Mouse (Mus musculus) left cerebral cortex, postnatal 14 days (tissue): ENCODE data around the gene Gm42421. TPM values are rescaled to one million over a fixed set of nuclear protein-coding genes. Genes with fewer than 3 reads are reported as not detected.
A peak's percentile ranks its signal among the peaks of the same experiment; 100 is the strongest.

Experiments used
- DNase-seq, 2 experiments: peaks; one replicate each; pipeline ENCODE4 v3.0.0; 2021 to 2022; ENCODE audit warnings: low spot score in 2 of 2, mixed read lengths in 1 of 2
- intact Hi-C: fragments of 180-260 bp; cut with DNase I; formaldehyde crosslinking; loops from one replicate; pipeline ENCODE4 v1.15.1; 2025
- total RNA-seq, 2 experiments: library from RNA; stranded (reverse); gene quantifications; 2 replicates each; pipeline ENCODE4 v1.2.3; 2021

The Gm42421 gene
- total RNA-seq, 2 experiments from 2014 or later = 0.90 to 2.7 TPM

DNA sequence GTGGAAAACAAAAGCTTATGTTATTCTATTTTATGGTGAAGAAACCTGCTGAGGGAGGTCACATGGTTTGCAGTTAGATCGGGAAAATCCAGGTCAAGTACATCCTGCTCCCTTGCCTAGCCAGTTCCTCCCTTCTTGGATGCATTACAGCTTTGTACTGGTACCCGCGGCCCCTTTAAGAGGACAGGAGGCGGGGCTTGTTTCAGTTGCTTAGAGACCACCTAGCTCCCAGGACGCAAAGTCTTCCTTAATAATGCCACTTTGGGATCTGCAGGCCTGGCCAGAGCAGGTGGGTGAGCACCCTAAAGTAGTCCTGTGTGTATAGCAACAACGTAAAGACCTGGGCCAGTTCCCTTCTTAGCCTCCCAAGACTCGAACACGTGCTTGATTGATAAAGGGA is 4.9 kb downstream of the Gm42421 start, which contains the start of gene Rsph10b:
Rsph10b (plus strand) TSS at position 205 of the 400 bp plus-strand sequence.
- intact Hi-C loops = no loop called here

DNA sequence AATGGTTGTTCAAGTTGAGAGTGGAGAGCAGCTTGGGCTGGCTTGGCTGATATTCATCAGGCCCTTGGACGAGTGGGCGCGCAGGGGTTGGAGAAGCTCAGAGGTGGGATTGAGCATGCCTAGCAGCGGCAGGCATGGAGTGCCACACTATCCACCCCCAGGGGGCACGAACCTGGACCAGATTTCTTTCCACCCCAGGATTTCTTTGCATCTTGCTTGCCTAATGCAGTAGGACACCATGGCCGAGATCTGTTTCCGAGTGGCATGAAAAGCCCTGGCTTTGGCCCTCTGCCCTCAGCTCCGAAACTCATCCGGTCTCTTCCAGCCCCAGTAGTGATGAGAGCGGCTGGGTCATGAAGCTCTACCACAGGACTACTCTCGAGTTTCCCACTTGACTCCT is 5.4 kb downstream of the Gm42421 start:
- no peak for DNase-seq
- intact Hi-C loops = no loop called here

More for the DNA sequence above, 4.9 kb downstream of the Gm42421 start, which contains the start of gene Rsph10b:
- no peak for DNase-seq

DNA sequence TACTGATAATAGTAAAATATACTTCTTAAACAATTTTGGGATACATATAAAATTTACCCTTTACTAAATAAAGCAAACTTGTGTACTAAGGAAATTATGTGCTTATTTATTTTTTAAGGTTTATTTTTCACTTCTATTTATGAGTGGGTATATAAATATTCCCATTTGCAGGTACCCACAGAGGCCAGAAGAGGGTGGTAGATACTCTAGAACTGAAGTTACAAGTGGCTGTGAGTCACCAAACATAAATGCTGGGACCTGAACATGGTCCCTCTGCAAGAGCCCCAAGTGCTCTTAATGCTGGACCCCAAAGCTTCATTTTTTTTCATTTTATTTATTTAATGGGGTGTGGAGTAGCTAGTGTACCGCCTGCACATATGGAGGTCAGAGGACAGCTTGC is 5.9 kb downstream of the Gm42421 start:
- DNase-seq = no peak
- intact Hi-C loops = no loop called here

DNA sequence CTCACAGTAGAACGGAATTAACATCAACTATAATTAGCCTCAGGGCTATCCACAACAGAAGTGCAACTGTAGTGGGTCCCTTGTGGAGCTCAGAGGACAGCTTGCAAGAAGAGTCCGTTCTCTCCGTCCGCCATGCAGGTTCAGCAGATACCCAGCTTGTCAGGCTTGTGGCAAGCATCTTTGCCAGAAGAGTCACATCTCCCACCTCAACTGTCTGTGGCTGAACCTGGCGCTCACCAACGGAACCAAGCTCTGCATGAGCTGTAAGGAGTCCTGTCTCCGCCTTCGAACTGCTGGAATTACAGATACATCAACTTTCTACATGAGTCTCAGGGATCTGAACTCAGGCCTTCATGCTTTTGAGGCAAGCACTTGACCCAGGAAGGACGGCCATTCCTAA is 8.2 kb downstream of the Gm42421 start:
- no peak for DNase-seq
- intact Hi-C loops = no loop called here

DNA sequence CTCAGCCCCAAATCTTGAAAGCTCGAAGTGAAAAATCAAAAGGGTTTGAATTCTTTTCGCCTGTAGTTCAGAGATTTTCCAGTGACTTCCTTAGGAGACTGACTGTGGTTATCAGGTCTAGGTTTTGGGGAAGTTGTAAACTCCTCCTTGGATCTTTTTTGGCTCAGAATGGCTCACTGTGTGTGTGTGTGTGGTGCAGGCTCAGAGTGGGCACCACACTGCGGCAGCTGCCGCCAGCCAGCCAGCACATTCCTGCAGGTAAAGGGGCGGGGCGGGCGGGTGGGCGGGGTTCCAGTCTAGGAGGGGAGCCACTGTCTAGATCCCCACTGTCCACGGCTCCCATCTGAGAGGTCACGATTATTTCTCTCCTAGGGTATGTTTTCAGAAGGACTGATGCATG is 13.6 kb downstream of the Gm42421 start:
- intact Hi-C loops = loop anchor here (5.0 kb wide), 2 partner anchors 36 to 136 kb away; no protein-coding TSS in a partner anchor
- DNase-seq = peak in 1 of 2 experiments; percentile 37

DNA sequence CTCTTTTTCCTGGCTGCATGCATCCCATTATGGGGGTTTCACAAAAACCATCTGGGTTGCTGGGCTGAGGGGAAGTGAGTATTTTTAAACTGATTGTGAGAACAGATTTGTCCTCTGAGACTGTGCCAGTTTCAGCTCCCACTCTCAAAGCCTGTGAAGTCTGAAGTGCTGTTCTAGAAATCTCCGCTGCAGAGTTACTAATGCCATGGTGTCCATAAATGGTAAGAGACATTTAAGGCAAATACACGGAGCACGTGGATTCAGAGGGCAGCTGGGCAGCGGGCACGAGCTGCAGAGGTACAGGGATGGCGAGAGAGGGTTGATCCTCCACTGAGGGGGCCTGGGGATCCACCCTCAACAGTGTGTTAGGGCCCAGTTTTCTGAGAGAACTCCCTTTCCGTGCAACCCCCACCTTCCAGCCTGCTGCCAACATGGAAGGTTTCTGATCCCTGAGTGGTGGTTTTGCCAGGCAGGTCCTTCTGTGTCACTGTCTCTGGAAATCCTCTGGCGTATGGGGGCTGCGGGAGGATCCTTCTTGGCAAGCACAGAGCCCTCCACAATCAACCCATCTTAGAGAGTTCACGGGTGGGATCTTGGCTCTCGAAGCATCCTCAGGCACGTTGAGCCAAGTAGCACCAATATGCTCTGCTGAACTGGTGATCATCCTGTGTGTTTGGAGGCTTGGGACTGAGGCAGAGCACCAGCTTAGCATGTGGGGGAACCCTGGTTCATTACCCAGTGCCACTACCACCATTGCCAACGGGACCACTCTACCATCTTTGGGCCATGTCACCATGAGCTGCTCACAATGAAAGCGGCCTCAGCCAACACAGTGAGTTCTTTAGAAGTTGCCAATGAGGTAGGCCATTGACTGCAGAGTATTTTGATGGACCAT is 15.5 kb downstream of the Gm42421 start:
- peak; percentile 81 to 94 for DNase-seq
- intact Hi-C loops = loop anchor here (5.0 kb wide), 2 partner anchors 34 to 134 kb away; no protein-coding TSS in a partner anchor

DNA sequence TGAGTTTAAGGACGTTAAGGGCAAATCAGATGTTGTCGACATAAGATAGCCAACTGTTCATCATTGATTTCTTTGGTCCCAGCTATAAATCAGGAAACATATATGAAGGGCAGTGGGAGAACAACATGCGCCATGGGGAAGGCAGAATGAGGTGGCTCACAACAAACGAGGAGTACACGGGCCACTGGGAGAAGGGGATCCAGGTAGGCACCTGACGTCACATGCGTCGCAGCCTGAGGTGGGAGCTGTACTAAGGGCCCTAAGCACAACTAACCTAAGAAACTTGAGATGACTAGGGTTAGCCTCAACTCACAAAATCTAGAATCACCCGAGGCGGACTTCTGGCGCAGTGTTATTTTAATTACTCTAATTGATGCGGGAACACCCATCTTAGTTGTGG is 20.4 kb downstream of the Gm42421 start:
- intact Hi-C loops = no loop called here
- no peak for DNase-seq

DNA sequence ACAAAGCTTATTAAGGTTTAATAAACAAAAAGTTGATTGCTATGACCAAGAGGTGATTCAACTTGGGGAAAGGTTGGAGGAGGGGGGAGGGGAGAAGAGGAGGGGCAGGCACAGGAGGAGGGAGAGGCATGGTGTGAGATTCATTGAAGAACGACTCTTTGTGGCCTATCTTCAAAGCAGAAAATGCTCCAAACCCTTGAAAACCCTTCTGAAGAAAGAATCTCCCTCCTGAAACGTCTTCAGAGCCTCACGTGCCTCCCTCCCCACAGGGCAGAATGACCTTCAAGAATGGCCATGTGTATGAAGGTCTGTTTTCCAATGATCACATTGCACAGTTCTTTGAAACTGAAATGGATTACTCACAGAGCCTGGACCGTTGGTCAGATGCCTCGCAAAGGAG is 22.0 kb downstream of the Gm42421 start:
- intact Hi-C loops = no loop called here

DNA sequence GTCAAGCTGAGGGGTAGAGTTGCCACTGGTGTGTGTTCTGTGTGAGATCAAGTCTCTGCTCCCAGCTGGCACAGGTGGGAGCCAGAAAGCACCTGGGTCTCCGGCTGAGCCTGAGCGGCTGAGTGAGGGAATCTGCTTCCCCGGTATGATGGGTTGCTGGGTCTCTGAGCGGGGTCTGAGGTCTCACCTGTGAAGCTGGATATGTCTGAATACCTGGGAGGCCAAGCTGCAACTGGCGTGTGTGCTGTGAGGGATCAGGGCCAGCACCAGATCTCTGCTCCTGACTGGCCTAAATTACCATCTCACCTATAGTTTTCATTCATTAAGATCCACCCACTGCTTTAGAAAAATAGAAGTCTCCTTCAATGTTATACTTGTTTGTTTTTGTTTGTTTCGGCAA is 29.1 kb downstream of the Gm42421 start:
- no peak for DNase-seq
- intact Hi-C loops = no loop called here

More for the DNA sequence above, 22.0 kb downstream of the Gm42421 start:
- no peak for DNase-seq

DNA sequence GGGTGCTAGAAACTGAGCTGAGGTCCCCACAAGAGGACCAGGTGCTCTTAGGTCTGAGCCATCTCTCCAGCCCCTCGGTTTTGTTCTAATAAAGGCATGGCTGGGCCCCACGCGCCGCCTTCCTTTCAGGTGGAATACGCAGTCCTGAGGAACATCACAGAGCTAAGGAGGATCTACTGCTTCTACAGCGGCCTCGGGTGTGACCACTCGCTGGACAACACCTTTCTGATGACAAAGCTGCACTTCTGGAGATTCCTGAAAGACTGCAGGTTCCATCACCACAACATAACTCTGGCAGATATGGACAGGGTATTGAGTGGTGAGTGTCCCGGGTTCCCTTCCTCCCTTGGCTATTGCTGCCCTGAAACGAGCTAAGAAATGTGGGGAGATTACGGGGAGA is 31.6 kb downstream of the Gm42421 start:
- DNase-seq = no peak
- intact Hi-C loops = no loop called here

DNA sequence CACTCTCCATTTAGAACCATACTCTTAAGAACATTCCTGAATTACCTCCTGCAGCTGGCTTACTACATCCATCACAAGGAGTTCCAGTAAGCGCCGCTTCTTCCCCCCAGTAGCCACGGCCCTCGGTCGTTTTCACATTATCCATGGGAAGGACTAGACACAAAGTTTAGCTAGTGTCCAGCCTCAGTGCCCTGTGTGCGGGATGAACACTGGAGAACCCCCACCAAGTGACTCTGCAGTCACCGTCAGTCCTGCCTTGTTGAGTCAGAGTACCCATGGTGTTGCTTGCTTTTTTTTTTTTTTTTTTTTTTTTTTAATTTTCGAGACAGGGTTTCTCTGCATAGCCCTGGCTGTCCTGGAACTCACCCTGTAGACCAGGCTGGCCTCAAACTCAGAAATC is 33.2 kb downstream of the Gm42421 start:
- no peak for DNase-seq
- intact Hi-C loops = no loop called here

DNA sequence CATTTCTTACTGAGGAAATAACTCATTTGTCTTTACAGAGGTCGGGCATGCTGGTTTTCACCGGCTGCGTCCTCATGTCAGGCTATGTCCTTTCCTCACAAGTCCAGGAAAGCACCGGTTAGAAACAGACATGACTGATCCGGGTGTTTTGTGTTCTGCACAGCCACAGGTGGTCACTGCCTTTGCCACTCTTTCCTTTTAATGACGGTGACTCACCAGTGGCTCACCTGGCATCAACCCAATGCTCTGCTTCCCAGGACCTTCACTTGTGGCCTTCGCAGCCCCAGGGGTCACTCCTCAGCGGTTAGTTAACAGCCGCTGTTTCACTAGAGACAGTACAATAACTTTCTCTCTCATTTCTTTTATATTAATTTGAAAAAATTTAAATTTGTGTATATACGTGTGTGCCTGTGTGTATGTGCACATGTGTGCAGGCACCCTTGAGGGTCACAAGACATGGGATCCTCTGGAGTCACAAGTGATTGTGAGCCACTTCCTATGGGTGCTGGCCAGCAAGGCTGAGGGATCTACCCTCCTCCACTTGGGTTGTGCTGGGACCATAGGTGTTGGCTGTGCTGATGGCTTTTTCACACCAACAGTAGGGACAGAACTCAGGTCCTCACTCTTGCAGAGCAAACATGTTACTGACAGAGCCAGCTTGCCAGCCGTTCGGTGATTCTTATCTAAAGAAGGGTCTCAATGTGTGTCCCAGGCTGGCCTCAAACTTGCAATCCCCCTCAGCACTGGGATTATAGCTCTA is 37.8 kb downstream of the Gm42421 start:
- intact Hi-C loops = no loop called here
- no peak for DNase-seq

DNA sequence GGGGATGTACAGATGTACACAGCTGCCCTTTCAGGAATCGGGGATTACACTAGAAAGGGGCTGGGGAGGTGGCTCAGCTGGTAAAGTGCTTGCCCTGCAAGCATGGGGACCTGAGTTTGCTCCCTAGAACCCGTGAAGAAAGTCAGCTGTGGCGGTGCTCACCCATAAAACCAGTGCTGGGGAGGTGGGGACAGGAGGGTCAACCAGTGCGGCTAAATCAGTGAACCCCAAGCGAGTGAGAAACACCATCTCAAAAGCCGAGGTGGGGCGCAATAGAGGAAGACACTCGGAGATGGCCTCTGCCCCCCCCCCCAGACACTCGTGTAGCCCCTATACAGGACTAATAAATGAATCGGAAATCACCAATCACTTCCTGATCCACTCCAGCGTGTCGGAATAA is 38.7 kb downstream of the Gm42421 start:
- intact Hi-C loops = no loop called here
- no peak for DNase-seq

DNA sequence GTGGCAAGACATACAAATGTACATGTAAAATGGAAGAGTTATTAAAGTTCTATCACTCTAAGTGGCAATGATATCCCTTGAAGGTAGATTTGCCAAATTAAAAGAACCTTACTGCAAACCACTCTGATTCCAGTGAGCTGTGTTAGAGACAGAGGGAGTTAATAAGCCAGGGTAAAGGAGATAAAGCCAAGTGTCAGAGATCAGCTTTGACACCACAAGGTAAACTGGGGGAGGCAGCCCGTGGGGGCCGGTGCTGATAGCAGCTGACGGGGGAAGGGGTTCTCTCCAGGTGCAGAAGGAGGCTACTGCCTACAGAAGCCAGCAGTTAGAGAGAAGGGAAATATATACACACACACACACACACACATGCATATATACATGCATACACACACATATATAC is 44.7 kb downstream of the Gm42421 start:
- DNase-seq = no peak
- intact Hi-C loops = no loop called here

DNA sequence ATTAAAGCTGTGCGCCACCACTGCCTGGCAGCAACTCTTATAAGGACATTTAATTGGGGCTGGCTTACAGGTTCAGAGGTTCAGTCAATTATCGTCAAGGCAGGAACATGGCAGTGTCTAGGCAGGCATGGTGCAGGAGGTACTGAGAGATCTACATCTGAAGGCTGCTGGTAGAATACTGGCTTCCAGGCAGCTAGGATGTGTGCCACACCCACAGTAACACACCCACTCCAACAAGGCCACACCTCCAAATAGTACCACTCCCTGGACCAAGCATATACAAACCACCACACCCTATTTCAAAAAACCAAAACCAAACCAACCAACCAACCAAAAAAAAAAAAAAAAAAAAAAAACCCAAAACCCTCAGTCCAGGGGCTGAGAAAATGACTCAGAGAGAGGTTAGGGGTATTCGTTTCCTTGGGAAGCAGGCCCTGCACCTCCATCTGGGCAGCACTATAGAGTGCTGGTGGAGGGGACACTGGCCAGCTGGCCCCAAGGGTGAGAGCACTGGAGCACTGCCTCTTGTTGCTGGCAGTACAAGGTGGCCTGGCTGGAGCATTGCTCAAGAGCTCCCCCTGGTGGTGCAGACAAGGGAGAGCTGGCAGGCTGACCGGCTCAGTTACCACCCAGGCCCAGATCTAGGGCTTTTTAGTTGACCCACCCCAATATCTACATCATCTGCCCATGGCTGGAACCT is 47.1 kb downstream of the Gm42421 start:
- peak; percentile 28 to 61 for DNase-seq
- intact Hi-C loops = loop anchor here (5.0 kb wide), 1 partner anchor 33 kb away; no protein-coding TSS in a partner anchor

DNA sequence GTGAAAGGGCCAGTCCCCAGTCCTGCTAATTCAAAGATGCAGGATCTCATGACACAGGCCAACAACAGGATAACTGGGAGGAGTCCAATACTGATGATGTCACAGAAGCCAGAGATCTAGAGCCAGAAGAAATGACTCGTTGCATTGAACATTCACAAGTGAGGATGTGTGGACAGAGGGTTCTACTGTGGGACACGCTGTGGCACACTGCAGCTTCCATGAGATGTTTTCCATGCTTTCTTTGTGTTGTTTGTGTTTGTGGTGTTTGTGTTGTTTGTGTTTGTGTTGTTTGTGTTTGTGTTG is 47.6 kb downstream of the Gm42421 start:
- intact Hi-C loops = loop anchor here (5.0 kb wide), 1 partner anchor 33 kb away; no protein-coding TSS in a partner anchor
- DNase-seq = no peak

DNA sequence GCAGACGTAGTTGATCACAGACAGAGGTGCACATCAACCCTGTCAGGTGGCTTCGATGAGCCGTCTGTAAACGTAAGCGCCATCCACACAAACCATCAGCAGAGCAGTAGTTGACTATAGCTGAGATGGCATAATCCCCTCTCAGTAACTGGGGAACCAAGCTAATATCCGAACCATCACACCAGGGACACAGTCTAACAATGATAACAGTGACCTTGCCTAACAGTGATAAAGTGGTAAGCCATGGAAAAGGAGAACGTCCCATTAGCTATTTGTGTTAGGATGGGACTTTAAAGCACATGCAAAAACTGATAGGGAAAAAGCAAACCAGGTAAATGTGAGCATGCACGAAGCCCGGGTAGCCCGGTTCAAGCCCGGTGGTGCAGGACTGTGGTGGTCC is 48.3 kb downstream of the Gm42421 start:
- DNase-seq = no peak

DNA sequence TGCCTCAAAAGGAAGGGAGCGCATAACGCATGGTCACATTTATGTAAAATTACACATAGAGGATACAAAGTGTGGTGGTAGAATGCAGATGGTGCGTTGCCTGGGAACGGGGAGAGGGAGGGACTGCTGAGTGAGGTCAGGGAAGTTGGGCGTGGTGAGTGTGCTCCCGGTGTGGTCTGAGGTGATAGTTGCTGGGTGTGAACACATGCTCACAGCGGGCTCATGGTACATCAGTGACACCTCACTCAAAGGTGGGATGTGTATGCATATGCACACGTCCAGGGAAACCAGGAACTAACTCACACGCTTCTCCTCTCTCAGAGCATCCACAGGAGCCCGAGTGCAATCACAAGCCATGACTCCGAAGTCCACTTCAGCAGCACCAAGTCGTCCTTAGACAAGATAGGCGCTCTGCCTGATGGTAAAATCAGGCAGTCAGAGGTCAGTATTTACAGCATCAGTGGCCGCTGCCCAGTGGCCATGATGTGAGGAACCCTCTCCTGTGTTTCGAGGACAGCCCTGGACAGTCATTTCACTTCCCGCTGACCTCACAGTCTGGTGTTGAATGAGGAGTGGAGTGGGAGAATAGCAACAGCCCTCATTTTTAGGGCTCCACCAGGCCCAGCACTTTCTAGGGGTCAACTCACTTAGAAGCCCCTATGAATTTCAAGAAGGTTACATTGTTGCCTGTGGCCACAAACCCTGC is 48.9 kb downstream of the Gm42421 start:
- DNase-seq = peak in 1 of 2 experiments; percentile 35
- intact Hi-C loops = loop anchor here (5.0 kb wide), 1 partner anchor 35 kb away; no protein-coding TSS in a partner anchor

More for the DNA sequence above, 48.3 kb downstream of the Gm42421 start:
- intact Hi-C loops = loop anchor here (5.0 kb wide), 1 partner anchor 34 kb away; no protein-coding TSS in a partner anchor

DNA sequence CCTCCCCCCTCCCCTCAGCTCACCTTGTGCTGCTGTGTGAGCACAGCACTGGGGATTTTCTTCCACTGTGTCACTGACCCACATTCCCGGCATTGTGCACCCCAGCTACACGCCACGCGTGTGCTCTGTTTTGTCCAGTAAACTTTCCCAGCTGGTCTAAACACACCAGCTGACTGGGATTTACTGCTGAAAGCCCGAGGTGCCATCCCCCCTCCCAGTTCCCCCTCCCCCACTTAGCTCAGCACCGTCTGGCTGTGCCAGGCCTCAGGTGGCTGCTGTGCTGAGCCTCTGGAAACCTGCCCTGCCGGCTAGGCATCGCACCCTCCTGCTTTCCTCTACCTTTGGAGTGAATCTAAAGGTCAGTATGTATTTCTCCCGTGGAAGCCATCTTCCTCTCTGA is 52.9 kb downstream of the Gm42421 start:
- DNase-seq = no peak
- intact Hi-C loops = no loop called here
